33 mouse cellular contexts compared by ENCODE assay signal in genomic region chr8:80197680-80198079, GRCm38 (mm10).
"Had no signal": no experiment of that assay in that cellular context is flagged by ENCODE, and none has a peak within 500 bp of the region (broad histone marks: within the 10 kb centered on the region; RNA-seq: fewer than 3 reads in every experiment).

No protein-coding gene starts in this region.

- ATAC-seq: liver, embryonic 12.5 days; liver, postnatal 0 days; lung, postnatal 0 days; midbrain, embryonic 13.5 days; midbrain, embryonic 15.5 days; midbrain, embryonic 16.5 days had no signal

- H3K9me3 ChIP-seq: limb, embryonic 10.5 days; limb, embryonic 12.5 days; limb, embryonic 13.5 days; limb, embryonic 15.5 days; liver, embryonic 12.5 days; liver, embryonic 13.5 days; liver, embryonic 15.5 days; lung, embryonic 15.5 days; midbrain, embryonic 10.5 days; midbrain, embryonic 12.5 days; midbrain, embryonic 13.5 days; midbrain, embryonic 15.5 days; neural tube, embryonic 12.5 days had no signal

- H3K4me2 ChIP-seq: limb, embryonic 12.5 days; limb, embryonic 13.5 days; limb, embryonic 15.5 days; liver, embryonic 11.5 days; liver, embryonic 12.5 days; liver, embryonic 13.5 days; liver, embryonic 15.5 days; lung, embryonic 14.5 days; lung, embryonic 15.5 days; midbrain, embryonic 11.5 days; midbrain, embryonic 12.5 days; midbrain, embryonic 13.5 days; midbrain, embryonic 15.5 days; neural tube, embryonic 12.5 days had no signal

- H3K36me3 ChIP-seq: limb, embryonic 10.5 days; limb, embryonic 12.5 days; limb, embryonic 13.5 days; limb, embryonic 15.5 days; liver, embryonic 12.5 days; liver, embryonic 13.5 days; liver, embryonic 15.5 days; lung, embryonic 15.5 days; midbrain, embryonic 10.5 days; midbrain, embryonic 12.5 days; midbrain, embryonic 13.5 days; midbrain, embryonic 15.5 days; neural tube, embryonic 12.5 days had no signal

- H3K4me3 ChIP-seq: left cerebral cortex, adult 2 months; limb, embryonic 10.5 days; limb, embryonic 12.5 days; limb, embryonic 13.5 days; limb, embryonic 15.5 days; liver, embryonic 12.5 days; liver, embryonic 13.5 days; liver, embryonic 15.5 days; lung, embryonic 15.5 days; megakaryocyte, embryonic 14.5 days; midbrain, embryonic 10.5 days; midbrain, embryonic 12.5 days; midbrain, embryonic 13.5 days; midbrain, embryonic 15.5 days; myocyte; neural tube, embryonic 12.5 days had no signal

- H3K27ac ChIP-seq: left cerebral cortex, adult 2 months; limb, embryonic 10.5 days; limb, embryonic 12.5 days; limb, embryonic 13.5 days; limb, embryonic 15.5 days; liver, embryonic 12.5 days; liver, embryonic 13.5 days; liver, embryonic 14.5 days; liver, embryonic 15.5 days; lung, embryonic 15.5 days; macrophage; midbrain, embryonic 10.5 days; midbrain, embryonic 12.5 days; midbrain, embryonic 13.5 days; midbrain, embryonic 15.5 days; neural tube, embryonic 12.5 days had no signal

- H3K4me1 ChIP-seq: liver, embryonic 12.5 days; liver, embryonic 13.5 days; liver, embryonic 15.5 days; lung, embryonic 15.5 days; megakaryocyte, embryonic 14.5 days; midbrain, embryonic 10.5 days; midbrain, embryonic 12.5 days; midbrain, embryonic 13.5 days; midbrain, embryonic 15.5 days; neural tube, embryonic 12.5 days had no signal

- H3K9ac ChIP-seq: limb, embryonic 12.5 days; limb, embryonic 13.5 days; limb, embryonic 15.5 days; liver, embryonic 12.5 days; liver, embryonic 13.5 days; liver, embryonic 14.5 days; liver, embryonic 15.5 days; liver, postnatal 0 days; lung, embryonic 14.5 days; lung, embryonic 15.5 days; midbrain, embryonic 12.5 days; midbrain, embryonic 13.5 days; midbrain, embryonic 15.5 days; neural tube, embryonic 12.5 days had no signal

- H3K27me3 ChIP-seq: liver, embryonic 12.5 days; liver, embryonic 13.5 days; liver, embryonic 15.5 days; lung, embryonic 15.5 days; midbrain, embryonic 12.5 days; midbrain, embryonic 13.5 days; midbrain, embryonic 15.5 days; neural tube, embryonic 12.5 days had no signal

- DNase-seq: left cerebral cortex, postnatal 4 days; liver; liver, embryonic 13.5 days; liver, postnatal 0 days; lung, adult 18-20 months; lung, adult 2 months; lung, embryonic 14.5 days; lung, postnatal 10 days; lung, postnatal 14 days; lung, postnatal 36 days; lung, postnatal 4 days; midbrain, embryonic 14.5 days had no signal
